Comparison of ENCODE assay signal across 15 mouse cellular contexts in the genomic region with DNA sequence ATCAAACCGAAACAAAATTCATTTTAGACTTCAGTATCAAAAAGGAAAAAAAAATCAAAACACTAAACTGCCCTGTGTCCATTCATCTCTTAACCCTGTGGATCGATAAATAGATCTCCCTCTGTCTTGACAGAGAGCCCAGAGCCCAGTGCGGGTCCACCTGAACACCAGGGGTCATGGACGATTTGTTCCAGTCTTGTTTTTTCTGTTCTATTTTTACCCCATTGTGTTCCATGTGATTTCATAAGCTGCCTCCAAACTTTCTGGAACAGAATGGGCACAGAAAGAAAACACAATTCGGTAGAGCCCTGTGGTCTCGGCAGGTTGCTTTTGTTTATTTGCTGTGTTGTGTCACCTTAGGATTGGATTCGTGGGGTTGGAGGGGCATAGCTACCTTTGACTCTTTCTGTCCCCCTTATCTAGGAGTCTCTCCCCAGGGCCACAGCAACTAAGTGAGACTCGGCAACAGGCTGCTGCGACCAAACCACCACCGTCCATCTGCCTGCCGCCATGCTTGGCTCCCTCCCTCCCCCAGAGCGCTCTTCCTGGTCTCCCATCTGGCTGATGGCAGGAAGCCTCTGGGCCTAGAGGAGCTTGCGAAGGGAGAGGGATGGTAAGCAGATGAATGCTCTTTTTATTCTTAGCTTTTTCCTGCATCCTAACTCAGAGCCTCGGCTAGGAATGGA. TPM values are rescaled to one million over a fixed set of nuclear protein-coding genes. Genes with fewer than 3 reads are reported as not detected.
DNase-seq lines count a peak whose midpoint lies in the region; ATAC-seq lines count a peak whose summit lies in the region.
"Had no signal": no experiment of that assay in that cellular context is flagged by ENCODE, and none has a peak within 500 bp of the region (broad histone marks: within the 10 kb centered on the region; RNA-seq: fewer than 3 reads in every experiment).

No protein-coding gene starts in this region.

- H3K27me3 ChIP-seq in forebrain, embryonic 13.5 days, result no peaks in the 10 kb centered on the region
- no peaks in the 10 kb centered on the region for H3K27me3 ChIP-seq in forebrain, embryonic 12.5 days
- no peaks in the 10 kb centered on the region for H3K27me3 ChIP-seq in intestine, embryonic 14.5 days (replicated peaks; ENCODE audit: control insufficient read depth, insufficient read depth, low read length)
- no peaks in the 10 kb centered on the region for H3K27me3 ChIP-seq in intestine, embryonic 15.5 days (replicated peaks)
- H3K27me3 ChIP-seq: Patski had no signal

- peak overlapping the region; percentile 22; the same call in 1 of the 2 replicates for H3K27ac ChIP-seq in forebrain, embryonic 13.5 days
- H3K27ac ChIP-seq in forebrain, embryonic 12.5 days, result no peak overlapping the region
- peak overlapping the region; percentile 8; the same call in 1 of the 2 replicates for H3K27ac ChIP-seq in intestine, embryonic 14.5 days (ENCODE audit: low read depth)
- H3K27ac ChIP-seq in intestine, embryonic 15.5 days, result no peak overlapping the region
- H3K27ac ChIP-seq: liver, embryonic 13.5 days had no signal

- H3K9ac ChIP-seq in forebrain, embryonic 13.5 days, result no peak overlapping the region
- no peak overlapping the region for H3K9ac ChIP-seq in forebrain, embryonic 12.5 days
- no peak overlapping the region for H3K9ac ChIP-seq in intestine, embryonic 14.5 days (ENCODE audit: low read length)
- no peak overlapping the region for H3K9ac ChIP-seq in intestine, embryonic 15.5 days
- H3K9ac ChIP-seq: liver, embryonic 13.5 days had no signal

- no peak for DNase-seq in intestine, embryonic 14.5 days (ENCODE audit: low spot score)
- peak; percentile 63 for DNase-seq in right cerebral cortex, postnatal 10 days (ENCODE audit: low spot score in 2 of 2)
- no peak for DNase-seq in right cerebral cortex, adult 2 months (ENCODE audit: low spot score in 2 of 2)
- DNase-seq in layer of hippocampus, postnatal 36 days, result peak; percentile 51 to 59
- no peak for DNase-seq in adrenal gland, adult 8-10 months
- DNase-seq: B cell, adult 2 months; heart, postnatal 36 days; kidney, postnatal 14 days; liver, embryonic 13.5 days had no signal

- H3K9me3 ChIP-seq in forebrain, embryonic 13.5 days (replicated peaks), result no peaks in the 10 kb centered on the region
- H3K9me3 ChIP-seq in forebrain, embryonic 12.5 days, result no peaks in the 10 kb centered on the region
- no peaks in the 10 kb centered on the region for H3K9me3 ChIP-seq in intestine, embryonic 14.5 days (ENCODE audit: control insufficient read depth, low read length)
- H3K9me3 ChIP-seq in intestine, embryonic 15.5 days, result no peaks in the 10 kb centered on the region
- H3K9me3 ChIP-seq: liver, embryonic 13.5 days; megakaryocyte, embryonic 14.5 days had no signal

- H3K4me3 ChIP-seq in forebrain, embryonic 13.5 days, result no peak overlapping the region
- H3K4me3 ChIP-seq in forebrain, embryonic 12.5 days (replicated peaks), result no peak overlapping the region
- H3K4me3 ChIP-seq in intestine, embryonic 14.5 days (ENCODE audit: low read depth, low read length), result no peak overlapping the region
- no peak overlapping the region for H3K4me3 ChIP-seq in intestine, embryonic 15.5 days (replicated peaks)
- H3K4me3 ChIP-seq: liver, embryonic 13.5 days; megakaryocyte, embryonic 14.5 days had no signal

- H3K4me1 ChIP-seq in forebrain, embryonic 13.5 days, result peaks cover 32% of the 10 kb centered on the region
- peaks cover 17% of the 10 kb centered on the region for H3K4me1 ChIP-seq in forebrain, embryonic 12.5 days
- no peaks in the 10 kb centered on the region for H3K4me1 ChIP-seq in intestine, embryonic 14.5 days (replicated peaks; ENCODE audit: control insufficient read depth, insufficient read depth, low read length)
- 0 out of 2 replicates have a peak, but pooled peaks cover 15% of the 10 kb centered on the region for H3K4me1 ChIP-seq in intestine, embryonic 15.5 days (replicated peaks)
- H3K4me1 ChIP-seq: liver, embryonic 13.5 days; megakaryocyte, embryonic 14.5 days had no signal

- H3K36me3 ChIP-seq in forebrain, embryonic 13.5 days (ENCODE audit: poor library complexity, severe bottlenecking), result peaks cover 37% of the 10 kb centered on the region
- H3K36me3 ChIP-seq in forebrain, embryonic 12.5 days (replicated peaks), result peaks cover 34% of the 10 kb centered on the region
- peaks cover 28% of the 10 kb centered on the region for H3K36me3 ChIP-seq in intestine, embryonic 14.5 days (ENCODE audit: control insufficient read depth, insufficient read depth, low read length)
- peaks cover 11% of the 10 kb centered on the region; the same call in 1 of the 2 replicates for H3K36me3 ChIP-seq in intestine, embryonic 15.5 days

- WGBS in forebrain, embryonic 13.5 days, result 78% methylated on average over 14 of the region's 14 CpGs
- 82% methylated on average over 14 of the region's 14 CpGs for WGBS in forebrain, embryonic 12.5 days
- WGBS in intestine, embryonic 14.5 days, result 58% methylated on average over 14 of the region's 14 CpGs
- WGBS in intestine, embryonic 15.5 days, result 67% methylated on average over 14 of the region's 14 CpGs

- no peak for ATAC-seq in forebrain, embryonic 13.5 days
- ATAC-seq in forebrain, embryonic 12.5 days (ENCODE audit: low FRiP score), result no peak
- no peak for ATAC-seq in intestine, embryonic 14.5 days (replicated peaks; ENCODE audit: low FRiP score, low TSS enrichment, low read depth)
- no peak for ATAC-seq in intestine, embryonic 15.5 days
- ATAC-seq: Patski had no signal

- H3K4me2 ChIP-seq in forebrain, embryonic 13.5 days, result no peak overlapping the region
- H3K4me2 ChIP-seq in forebrain, embryonic 12.5 days, result no peak overlapping the region
- H3K4me2 ChIP-seq in intestine, embryonic 14.5 days (ENCODE audit: low read length), result no peak overlapping the region
- no peak overlapping the region for H3K4me2 ChIP-seq in intestine, embryonic 15.5 days (replicated peaks)
- H3K4me2 ChIP-seq: liver, embryonic 13.5 days had no signal

RNA-seq across cellular contexts. Expression of a gene that starts 12.7 kb away (rescaled TPM):
- 0.31 and 1.0 TPM in 2 replicates for polyA plus RNA-seq in forebrain, embryonic 13.5 days (2015; fragmentation: Nextera tagmentation; extraction: Ambion mirVana)
- polyA plus RNA-seq in forebrain, embryonic 12.5 days (2016; fragmentation: Nextera tagmentation; extraction: Ambion mirVana), result 0.32 and 0.69 TPM in 2 replicates
- polyA plus RNA-seq in intestine, embryonic 14.5 days (2014; fragmentation: Nextera tagmentation; extraction: Ambion mirVana), result 0.18 and 0.34 TPM in 2 replicates
- polyA plus RNA-seq in intestine, embryonic 15.5 days (2015; fragmentation: Nextera tagmentation; extraction: Ambion mirVana), result 0.18 TPM in 1 of 2 replicates, not detected in the other
- not detected for total RNA-seq in layer of hippocampus, postnatal 36 days (2021)
- under 1 TPM; 0.43 to 1.00 (median 0.75) TPM for total RNA-seq in adrenal gland, adult 8-10 months (2022)
- total RNA-seq: common myeloid progenitor, adult 5-6 weeks; heart, postnatal 36 days had no signal
- polyA plus RNA-seq: liver, embryonic 13.5 days had no signal

RNA-seq across cellular contexts. Expression of a gene that starts 29.1 kb away (rescaled TPM):
- 89.8 and 98.0 TPM in 2 replicates for polyA plus RNA-seq in forebrain, embryonic 13.5 days (2015; fragmentation: Nextera tagmentation; extraction: Ambion mirVana)
- 109 and 113 TPM in 2 replicates for polyA plus RNA-seq in forebrain, embryonic 12.5 days (2016; fragmentation: Nextera tagmentation; extraction: Ambion mirVana)
- polyA plus RNA-seq in intestine, embryonic 14.5 days (2014; fragmentation: Nextera tagmentation; extraction: Ambion mirVana), result 46.8 and 52.0 TPM in 2 replicates
- 54.4 and 57.8 TPM in 2 replicates for polyA plus RNA-seq in intestine, embryonic 15.5 days (2015; fragmentation: Nextera tagmentation; extraction: Ambion mirVana)
- 10 to 100 TPM; 34.5 to 38.0 TPM for total RNA-seq in layer of hippocampus, postnatal 36 days (2021)
- total RNA-seq in adrenal gland, adult 8-10 months (2022), result 100 to 1,000 TPM in 2 of 4 experiments, 10 to 100 TPM in 2; 90.2 to 151 (median 111) TPM

RNA-seq across cellular contexts. Expression of a gene that starts 38.3 kb away (rescaled TPM):
- 20.6 and 21.7 TPM in 2 replicates for polyA plus RNA-seq in forebrain, embryonic 13.5 days (2015; fragmentation: Nextera tagmentation; extraction: Ambion mirVana)
- 24.5 and 25.7 TPM in 2 replicates for polyA plus RNA-seq in forebrain, embryonic 12.5 days (2016; fragmentation: Nextera tagmentation; extraction: Ambion mirVana)
- polyA plus RNA-seq in intestine, embryonic 14.5 days (2014; fragmentation: Nextera tagmentation; extraction: Ambion mirVana), result 22.9 and 23.9 TPM in 2 replicates
- 14.6 and 17.8 TPM in 2 replicates for polyA plus RNA-seq in intestine, embryonic 15.5 days (2015; fragmentation: Nextera tagmentation; extraction: Ambion mirVana)
- total RNA-seq in layer of hippocampus, postnatal 36 days (2021), result 10 to 100 TPM; 15.0 to 17.3 TPM
- 10 to 100 TPM; 16.7 to 21.8 (median 18.1) TPM for total RNA-seq in adrenal gland, adult 8-10 months (2022)

RNA-seq across cellular contexts. Expression of a gene that starts 38.6 kb away (rescaled TPM):
- polyA plus RNA-seq in forebrain, embryonic 13.5 days (2015; fragmentation: Nextera tagmentation; extraction: Ambion mirVana), result 48.2 and 51.9 TPM in 2 replicates
- polyA plus RNA-seq in forebrain, embryonic 12.5 days (2016; fragmentation: Nextera tagmentation; extraction: Ambion mirVana), result 53.2 and 56.7 TPM in 2 replicates
- polyA plus RNA-seq in intestine, embryonic 14.5 days (2014; fragmentation: Nextera tagmentation; extraction: Ambion mirVana), result 49.6 and 52.3 TPM in 2 replicates
- 42.6 and 46.0 TPM in 2 replicates for polyA plus RNA-seq in intestine, embryonic 15.5 days (2015; fragmentation: Nextera tagmentation; extraction: Ambion mirVana)
- 10 to 100 TPM; 26.5 to 26.6 TPM for total RNA-seq in layer of hippocampus, postnatal 36 days (2021)
- total RNA-seq in adrenal gland, adult 8-10 months (2022), result 10 to 100 TPM; 28.9 to 34.4 (median 31.0) TPM

Comparison
In these comparisons a context has a peak if more than half of its experiments do, and no peak if none do; other contexts are left out.
1. H3K27ac ChIP-seq: peak in forebrain, embryonic 13.5 days (single experiment) and intestine, embryonic 14.5 days (single experiment); none in forebrain, embryonic 12.5 days (single experiment) and intestine, embryonic 15.5 days (single experiment).
2. DNase-seq: peak in right cerebral cortex, postnatal 10 days (2 of 2) and layer of hippocampus, postnatal 36 days (2 of 2); none in intestine, embryonic 14.5 days (single experiment), right cerebral cortex, adult 2 months (0 of 2) and adrenal gland, adult 8-10 months (single experiment).